Mouse (Mus musculus) left cerebral cortex, postnatal 25 days (tissue): ENCODE results near the gene Plau. TPM values are rescaled to one million over a fixed set of nuclear protein-coding genes. Genes with fewer than 3 reads are reported as not detected.

Source experiments
- DNase-seq, 2 experiments: peaks; one replicate each; pipeline ENCODE4 v3.0.0; 2022; ENCODE audit warnings: low spot score in 2 of 2, mixed read lengths in 1 of 2
- intact Hi-C: fragments of 180-260 bp; cut with DNase I; formaldehyde crosslinking; loops from one replicate; pipeline ENCODE4 v1.15.1; 2025
- total RNA-seq, 2 experiments: library from RNA; stranded (reverse); gene quantifications; 2 replicates each; pipeline ENCODE4 v1.2.3; 2021

The Plau gene
- total RNA-seq, 2 experiments from 2014 or later = 5.9 to 7.8 TPM

DNA sequence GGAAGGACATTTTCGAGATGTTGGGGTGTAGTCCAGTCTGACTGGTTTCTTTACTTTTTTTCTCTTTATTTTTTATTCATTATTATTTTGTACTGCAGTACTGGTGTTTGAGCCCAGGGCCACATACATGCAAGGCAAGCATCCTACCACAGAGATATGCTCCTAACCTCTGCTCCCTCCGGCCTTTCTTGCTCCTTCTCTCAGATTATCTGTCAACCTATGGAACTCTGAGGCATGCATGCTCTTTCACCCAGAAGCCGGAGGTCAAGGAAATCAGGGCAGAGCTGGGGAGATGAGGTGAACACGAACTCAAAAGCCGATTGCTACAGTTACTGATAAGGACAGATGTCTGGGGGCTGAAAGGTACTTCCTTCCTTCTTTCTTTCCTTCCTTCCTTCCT lies 32.0 kb upstream of the Plau start:
- intact Hi-C loops = loop anchor here (5.0 kb wide), 1 partner anchor 213 kb away; no protein-coding TSS in a partner anchor
- no peak for DNase-seq

DNA sequence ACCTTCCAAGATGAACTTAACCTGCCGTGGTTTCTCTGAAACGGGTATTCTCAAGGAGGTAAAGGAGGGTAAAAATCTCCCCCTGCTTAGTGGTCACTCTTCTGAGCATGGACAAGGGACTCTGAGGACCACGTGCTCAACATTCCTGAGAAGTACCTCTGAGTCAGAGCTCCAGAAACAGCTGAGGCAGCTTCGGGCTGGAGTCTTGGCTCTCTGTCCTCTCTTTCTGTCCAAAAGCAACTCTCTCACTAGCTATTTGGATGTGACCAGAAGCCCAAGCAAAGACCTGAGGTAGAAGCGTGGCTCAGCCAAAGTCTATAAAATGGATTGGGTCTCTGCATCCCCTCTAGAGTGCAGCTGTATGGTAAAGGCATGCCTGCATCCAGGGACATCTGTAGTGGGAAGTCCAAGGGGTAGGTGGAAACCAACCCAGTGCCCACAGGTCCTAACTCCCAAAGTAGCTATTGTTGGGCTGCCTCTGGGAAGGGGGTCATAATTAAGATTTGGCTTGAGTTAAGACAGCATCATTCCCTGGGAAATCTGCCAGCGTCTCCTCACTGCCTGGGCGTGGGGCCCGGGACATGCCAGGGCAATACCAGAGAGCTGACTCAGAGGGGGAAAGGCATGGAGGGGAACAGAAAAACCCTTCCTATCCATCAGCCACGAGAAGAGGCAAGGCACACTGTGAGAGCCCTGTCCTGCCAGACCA lies 31.3 kb upstream of the Plau start:
- DNase-seq = peak; percentile 47 to 68
- intact Hi-C loops = loop anchor here (5.0 kb wide), 2 partner anchors 187 to 212 kb away; no protein-coding TSS in a partner anchor

DNA sequence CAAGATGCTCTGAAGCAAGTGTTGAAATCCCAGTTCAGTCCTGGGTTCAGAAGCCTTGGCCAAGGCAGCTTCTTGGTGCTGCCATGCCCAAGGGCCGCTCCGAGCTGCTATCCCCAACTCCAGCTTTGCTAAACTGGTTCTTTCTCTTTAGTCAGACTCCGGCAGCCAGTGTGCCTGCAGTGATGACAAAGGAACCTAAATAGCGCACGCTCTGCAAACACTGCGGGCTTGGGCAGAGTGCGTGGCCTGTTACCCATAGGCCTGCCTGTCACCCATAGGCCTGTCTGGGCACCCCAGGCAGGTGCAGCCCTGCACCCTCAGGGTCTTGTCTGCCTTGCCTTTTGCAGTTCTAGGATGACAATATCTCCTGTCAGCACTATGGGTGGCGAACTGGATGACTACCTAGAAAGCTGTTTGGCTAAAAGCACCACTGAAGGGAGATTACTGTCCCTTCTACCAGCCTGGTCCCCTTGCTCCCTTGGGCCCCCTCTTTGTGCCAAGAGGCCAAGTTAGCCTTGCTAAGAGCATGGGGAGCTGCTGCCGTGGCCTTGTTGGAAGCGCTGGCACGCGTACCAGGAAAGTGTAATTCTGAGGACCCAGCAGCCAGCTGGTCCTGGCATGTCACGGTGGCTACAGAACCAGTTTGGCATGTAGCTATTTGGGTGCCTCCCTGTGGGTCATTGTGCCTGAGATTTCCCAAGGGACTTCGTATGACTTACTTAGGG lies 30.2 kb upstream of the Plau start:
- no peak for DNase-seq
- intact Hi-C loops = loop anchor here (5.0 kb wide), 1 partner anchor 186 kb away; no protein-coding TSS in a partner anchor

DNA sequence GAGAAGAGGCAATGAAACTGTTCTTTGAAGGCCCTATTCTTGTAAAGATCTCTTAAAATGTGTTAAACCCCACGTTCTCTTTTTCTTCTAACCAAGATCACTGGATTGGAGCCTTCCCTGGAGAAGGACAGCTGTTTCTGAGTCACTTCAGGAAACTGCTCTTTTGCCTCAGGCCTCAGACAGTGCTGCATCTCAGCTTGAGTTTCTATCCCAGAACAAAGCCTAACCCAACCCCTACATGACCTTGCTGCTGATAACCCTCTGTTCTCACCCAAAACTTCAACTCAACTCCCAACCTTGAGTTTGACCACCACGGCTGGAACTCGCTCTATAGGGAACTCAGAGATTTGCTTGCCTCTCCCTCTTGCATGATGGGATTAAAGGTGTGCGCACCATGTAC lies 27.1 kb upstream of the Plau start:
- no peak for DNase-seq
- intact Hi-C loops = loop anchor here (5.0 kb wide), 1 partner anchor 183 kb away; no protein-coding TSS in a partner anchor

DNA sequence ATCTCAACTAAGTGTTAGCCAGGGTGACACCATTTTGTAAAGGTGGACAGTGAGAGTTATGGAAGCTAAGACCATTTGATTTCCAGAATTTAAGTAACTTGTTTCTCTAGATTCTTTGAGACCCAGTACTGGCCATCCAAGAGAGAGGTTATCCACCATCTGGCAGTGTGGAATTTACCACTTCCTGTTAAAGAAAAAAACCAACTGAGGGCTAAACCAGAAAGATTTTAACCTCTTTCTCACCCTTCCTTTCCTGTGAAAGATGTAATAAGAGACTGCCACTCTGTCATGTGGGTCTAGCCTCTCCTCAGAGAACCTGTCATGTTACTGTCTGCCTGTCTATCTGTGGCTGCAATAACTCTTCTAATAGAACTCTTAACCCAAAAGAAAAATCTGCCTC lies 26.6 kb upstream of the Plau start:
- intact Hi-C loops = loop anchor here (5.0 kb wide), 1 partner anchor 182 kb away; no protein-coding TSS in a partner anchor
- DNase-seq = no peak

DNA sequence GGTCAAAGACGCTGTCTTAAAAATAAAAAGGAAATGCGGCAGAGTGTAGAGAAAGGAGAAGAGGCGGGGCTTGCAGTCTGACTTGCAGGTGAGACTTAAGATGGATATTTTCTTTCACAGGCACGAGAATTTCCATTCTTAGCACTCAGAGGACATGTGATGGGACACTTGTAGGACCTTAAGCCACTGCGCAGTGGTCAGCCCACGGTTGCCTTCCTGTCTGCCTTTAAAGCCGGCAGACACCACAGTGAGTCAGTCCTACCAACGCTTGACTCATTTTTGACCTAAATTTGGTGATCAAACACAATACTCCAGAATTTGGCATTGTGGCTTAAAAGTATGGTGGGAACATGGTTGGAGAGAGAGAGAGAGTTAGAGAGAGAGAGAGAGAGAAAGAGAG lies 25.2 kb upstream of the Plau start:
- intact Hi-C loops = no loop called here
- no peak for DNase-seq

DNA sequence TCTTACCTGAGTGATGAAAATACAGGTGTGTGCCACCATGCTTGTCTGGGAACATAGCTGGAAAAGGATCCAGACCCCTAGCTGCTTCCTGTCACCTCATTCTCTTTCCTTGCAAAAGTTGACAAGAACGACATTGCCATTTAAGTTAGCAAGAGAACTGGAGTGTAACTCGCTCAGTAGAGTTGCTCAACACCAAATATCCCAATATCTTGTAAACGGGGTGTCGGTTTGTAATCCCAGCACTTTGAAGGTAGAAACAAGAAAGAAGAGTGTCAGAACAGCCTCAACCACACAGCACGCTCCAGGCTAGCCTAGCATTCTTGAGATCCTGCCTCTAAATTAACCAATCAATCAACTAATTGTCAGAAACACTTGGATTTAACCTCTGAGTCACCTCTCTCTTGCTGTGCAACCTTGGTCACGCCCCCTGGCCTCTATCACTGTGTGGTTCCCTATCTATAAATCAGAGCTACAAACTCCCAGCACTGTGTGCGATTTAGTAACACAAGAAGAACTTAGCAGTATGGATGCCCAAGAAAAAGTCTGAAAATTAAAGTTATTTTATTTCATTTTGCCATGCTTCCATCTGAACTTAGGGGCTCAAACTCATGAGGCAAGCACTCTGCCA lies 24.6 kb upstream of the Plau start:
- intact Hi-C loops = no loop called here
- no peak for DNase-seq

DNA sequence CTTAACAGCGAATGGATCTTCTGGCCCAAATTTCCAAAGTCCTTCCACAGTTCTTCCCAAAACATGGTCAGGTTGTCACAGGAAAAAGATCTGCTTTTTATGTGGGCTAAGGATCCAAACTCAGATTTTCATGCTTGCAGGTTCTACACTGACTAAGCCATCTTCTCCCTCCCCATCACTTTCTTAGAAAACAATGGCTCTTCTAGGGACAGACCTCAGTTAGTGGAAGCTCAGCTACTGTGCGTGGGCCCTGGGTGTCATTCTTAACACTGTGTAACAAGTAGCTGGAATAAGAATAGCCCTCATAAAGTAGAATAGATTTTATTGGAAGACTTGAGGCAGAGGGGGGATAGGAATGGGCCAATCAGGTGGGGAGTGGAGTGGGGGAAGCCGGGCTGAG lies 21.0 kb upstream of the Plau start:
- intact Hi-C loops = no loop called here
- DNase-seq = peak in 1 of 2 experiments; percentile 62

DNA sequence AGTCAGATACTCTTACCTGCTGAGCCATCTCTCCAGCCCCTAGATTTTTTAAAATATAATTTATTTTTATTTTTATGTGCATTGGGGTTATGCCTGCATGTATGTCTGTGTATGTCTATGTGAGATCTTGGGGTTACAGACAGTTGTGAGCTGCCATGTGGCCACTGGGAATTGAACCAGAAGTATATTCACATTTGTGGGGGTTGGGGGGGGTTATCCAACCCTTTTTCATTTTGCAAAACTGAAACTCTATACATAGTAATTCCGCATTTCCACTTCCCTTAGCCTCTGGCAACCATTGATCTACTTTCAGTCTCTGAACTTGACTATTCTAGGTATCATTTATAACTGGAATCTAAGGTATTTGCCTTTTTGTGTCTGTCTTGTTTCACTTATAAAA lies 11.9 kb upstream of the Plau start:
- intact Hi-C loops = no loop called here

DNA sequence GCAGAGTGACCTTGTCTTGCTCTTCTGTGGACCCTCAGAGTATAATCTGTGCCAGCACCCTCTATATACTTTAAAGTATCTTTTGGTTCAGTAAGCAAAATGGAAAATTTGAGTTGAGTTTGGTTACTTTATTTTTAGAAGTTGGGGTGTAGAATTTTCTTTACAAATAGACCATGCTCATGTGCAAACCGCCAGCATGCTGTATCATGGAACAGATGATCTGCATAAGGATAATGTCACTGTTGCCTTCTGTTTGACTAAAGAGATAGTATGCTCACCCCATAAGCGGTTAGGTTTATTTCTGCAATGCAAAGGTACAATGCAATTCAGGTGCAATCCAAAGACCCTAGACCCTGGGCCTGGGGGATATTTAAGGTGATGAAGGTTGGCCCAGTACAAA lies 10.9 kb upstream of the Plau start:
- DNase-seq = peak in 1 of 2 experiments; percentile 63
- intact Hi-C loops = no loop called here

More for the DNA sequence above, 11.9 kb upstream of the Plau start:
- DNase-seq = no peak

DNA sequence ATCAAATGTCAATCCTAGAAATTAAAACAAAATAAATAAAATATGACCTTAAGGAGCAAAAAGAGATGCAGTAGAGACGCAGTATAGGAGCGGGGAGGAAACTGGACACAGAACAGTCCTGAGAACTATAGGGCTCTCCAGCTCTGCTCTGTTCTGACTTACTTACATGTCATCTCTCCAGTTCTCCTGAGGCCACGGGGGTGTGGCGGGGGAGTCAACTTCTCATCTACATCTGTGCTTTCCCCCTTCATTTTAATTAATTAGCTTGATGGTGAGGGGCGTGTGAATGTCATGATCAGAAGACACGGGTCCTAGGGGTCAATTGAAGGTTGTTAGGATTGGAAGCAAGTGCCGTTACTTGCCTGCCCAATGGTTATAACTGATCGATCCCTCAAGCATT lies 9.4 kb upstream of the Plau start:
- DNase-seq = no peak
- intact Hi-C loops = no loop called here

DNA sequence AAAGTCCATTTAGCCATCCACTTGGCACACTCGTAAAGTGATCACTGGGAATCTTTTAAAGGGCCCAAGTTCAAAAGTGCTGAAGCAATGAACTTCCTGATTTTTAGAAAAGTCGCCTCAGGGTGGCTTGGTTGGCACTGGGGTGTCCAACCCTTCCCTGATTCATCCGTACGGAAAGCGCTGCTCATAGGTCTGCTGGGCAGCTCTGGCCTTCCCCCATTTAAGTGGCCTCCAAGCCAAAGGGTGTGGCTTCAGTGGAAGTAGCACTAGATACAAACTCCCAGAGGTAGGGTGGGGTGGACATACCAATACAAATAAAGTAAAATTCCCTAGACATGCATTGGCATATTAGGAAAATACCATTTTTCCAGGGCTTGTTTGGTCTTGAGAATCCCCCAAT lies 9.0 kb upstream of the Plau start:
- DNase-seq = no peak
- intact Hi-C loops = no loop called here

DNA sequence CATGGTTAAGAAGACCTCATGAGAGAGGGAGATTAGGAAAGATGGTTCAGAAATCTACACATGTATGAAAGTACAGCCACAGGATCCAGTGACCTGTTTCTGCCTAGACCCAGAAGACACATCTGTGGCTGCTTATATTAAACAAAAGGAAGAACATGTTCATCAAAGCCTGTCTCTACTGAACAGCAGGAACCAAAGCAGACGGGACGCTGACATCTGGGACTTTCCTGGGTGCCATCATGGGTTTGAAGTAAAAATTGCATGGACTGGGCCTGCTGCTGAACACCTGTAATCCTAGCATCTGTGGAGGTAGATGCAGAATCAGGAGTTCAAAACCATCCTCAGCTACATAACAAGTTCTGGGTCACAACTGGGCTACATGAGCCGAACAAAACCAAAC lies 7.9 kb upstream of the Plau start:
- DNase-seq = no peak
- intact Hi-C loops = no loop called here

DNA sequence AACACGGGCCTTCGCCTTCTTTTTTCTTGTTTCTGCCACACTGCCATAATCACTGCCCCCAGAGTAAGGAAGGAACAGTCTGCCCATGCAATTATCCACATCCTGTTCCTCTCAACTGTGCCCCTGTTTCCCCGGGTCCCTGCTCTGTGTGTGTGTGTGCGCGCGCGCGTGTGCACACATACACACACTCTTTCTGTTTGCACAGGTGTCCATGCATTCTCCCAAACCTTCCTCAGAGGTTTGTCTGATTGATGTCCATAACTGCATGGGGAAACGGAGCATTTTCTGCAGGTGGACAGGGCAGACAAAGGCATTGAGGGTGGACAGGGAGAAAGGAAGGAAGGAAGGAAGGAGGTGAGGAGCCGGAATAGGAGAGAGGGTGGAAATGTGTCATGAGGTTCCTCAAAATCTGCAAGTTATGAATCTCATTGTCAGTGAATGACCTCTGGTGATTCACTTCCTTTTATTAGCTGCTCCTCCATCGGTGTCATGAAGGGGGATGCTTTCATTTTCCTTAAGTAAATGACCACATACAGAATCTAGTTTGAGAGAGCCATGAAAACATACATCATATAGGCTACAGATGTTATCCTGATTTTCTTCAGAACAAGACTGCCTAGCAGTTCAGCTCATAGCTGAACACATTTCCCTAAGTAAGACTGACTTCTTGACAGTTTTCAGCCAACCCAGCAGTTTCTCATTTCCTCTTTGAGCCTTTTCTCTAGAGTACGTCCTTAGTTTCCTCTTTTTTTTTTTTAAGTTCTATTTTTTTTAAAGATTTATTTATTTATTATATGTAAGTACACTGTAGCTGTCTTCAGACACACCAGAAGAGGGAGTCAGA lies 6.7 kb upstream of the Plau start:
- intact Hi-C loops = no loop called here
- no peak for DNase-seq

DNA sequence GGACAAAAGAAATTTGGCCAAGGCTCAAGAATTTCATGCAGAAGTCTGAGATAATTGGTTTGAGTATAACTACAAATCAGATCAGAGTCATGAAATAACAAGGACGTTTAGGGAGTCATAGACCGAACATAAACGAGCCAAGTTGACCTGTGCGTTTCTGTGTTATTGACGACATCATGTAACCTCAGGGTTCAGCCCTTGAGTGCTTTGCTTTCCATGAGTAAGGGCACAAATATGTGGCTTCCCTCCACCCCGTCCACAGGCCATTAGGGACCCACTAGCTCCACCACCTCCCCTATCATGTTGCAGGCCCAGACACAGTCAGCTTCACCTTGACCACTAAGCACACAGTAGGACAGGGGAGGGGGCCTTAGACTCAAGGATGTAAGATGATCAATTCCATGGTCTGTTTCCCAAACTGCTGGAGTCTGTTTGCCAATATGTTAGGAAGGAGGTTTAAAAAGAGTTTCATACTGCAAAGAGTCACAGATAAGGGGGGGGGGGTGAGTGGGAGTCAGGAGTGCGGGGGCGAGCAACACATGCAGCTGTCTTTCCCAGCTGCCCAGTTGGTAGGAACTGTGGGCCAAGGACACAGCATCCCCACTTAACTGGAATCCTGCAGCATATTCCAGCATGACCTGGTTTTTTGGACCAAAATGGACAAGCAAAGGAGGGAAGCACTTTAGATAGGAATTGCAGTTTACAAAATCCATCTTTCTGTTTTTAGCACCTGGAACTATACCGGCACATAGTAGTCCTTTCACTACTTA lies 5.1 kb upstream of the Plau start:
- DNase-seq = peak in 1 of 2 experiments; percentile 70
- intact Hi-C loops = no loop called here

DNA sequence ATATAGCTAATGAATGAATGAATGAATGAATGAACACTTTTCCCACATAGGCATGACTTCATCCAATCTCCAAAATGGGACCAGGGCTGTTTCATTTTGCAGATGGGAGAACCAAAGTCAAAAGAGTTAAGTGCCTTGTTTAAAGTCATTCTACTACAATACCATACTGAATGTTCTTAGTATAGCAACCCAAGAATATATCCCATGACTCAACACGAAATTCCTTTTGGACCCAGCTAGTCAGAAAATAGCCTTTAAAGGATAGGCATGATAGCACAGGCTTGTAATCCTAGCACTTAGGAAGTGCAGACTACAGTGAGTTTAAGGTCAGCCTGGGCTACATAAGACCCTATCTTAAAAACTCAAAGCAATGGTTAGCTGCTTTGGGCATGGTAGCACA lies 4.5 kb upstream of the Plau start:
- peak in 1 of 2 experiments; percentile 71 for DNase-seq

DNA sequence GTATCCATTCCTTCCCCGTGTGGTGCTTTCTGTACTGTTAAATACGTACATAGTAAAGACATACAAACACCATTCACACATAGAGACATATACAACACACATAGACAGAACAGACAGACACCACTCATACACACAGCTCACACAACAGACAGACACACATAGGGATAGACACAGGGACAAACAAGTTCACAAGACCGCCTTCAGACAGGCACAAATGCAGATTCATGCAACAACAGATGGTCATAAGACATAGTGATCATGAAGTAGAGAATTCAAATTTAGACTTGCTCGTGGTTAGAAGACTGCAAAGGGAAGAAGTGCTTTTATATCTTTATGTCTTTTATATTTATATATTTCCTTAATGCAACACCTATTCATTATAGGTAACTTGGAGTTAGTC lies 2.9 kb upstream of the Plau start:
- intact Hi-C loops = no loop called here

More for the DNA sequence above, 4.5 kb upstream of the Plau start:
- intact Hi-C loops = no loop called here

DNA sequence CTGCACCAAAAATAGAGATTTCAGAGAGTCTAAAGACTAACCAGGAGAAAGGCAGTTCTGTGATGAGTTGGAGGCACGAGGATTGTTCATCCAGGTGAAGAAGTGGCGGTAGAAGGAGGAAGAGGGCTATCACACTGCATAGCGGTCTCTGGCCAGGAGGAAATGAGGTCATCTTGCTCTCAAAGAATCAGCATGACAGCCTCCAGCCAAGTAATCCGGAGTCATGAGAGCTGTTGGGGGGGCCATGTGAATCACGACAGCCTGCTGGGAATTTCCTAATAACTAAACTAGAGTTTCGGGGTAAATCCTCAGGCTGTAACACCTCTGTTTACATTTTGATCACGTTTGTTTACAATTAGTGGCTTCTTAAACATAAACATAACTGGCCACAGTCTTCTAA lies 2.3 kb upstream of the Plau start:
- intact Hi-C loops = no loop called here

More for the DNA sequence above, 2.9 kb upstream of the Plau start:
- DNase-seq = peak in 1 of 2 experiments; percentile 57

DNA sequence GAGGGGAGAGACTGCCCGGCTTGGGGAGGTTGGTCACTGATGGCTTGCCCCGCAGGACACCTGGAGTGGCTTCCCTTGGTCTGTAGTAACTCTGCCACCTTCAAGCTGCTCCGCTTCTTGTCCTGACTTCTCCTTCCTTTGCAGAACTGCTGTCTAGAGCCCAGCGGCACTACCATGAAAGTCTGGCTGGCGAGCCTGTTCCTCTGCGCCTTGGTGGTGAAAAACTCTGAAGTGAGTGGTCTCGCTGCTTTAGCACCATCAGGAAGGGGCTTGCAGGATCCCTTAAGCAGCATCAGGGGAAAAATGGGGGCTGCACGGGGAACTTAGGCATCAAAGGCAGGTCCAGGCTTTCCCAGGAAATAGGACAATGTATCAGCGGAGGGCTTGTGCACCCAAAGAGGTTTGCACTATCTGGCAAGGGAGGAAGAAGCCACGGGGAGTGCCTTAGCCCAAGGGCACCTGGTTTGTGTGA lies 481 bp downstream of the Plau start:
- intact Hi-C loops = no loop called here
- no peak for DNase-seq

More for the DNA sequence above, 2.3 kb upstream of the Plau start:
- peak in 1 of 2 experiments; percentile 39 for DNase-seq
